21 mouse cellular contexts compared by ENCODE assay signal in genomic region chr15:62413694-62414093, GRCm38 (mm10).
DNase-seq lines count a peak whose midpoint lies in the region; ATAC-seq and TF ChIP-seq lines count a peak whose summit lies in the region.
"Had no signal": no experiment of that assay in that cellular context is flagged by ENCODE, and none has a peak within 500 bp of the region (broad histone marks: within the 10 kb centered on the region; RNA-seq: fewer than 3 reads in every experiment).

No protein-coding gene starts in this region.

- DNase-seq in gastrocnemius, adult 2 months: no peak
- DNase-seq in gastrocnemius, postnatal 14 days: no peak
- no peak for DNase-seq in lung, postnatal 0 days (ENCODE audit: low spot score)
- no peak for DNase-seq in lung, postnatal 10 days
- DNase-seq in ES-E14 (ENCODE audit: low read depth, low spot score): peak; percentile 24
- peak; percentile 10 for DNase-seq in c-Kit-positive CD71-positive TER-119-positive erythroid progenitor cells, embryonic 14.5 days (ENCODE audit: low spot score)
- DNase-seq in embryo, embryonic 11 days: no peak
- DNase-seq: adrenal gland, adult 2 months; cerebellum, adult 9-10 months; heart, postnatal 14 days; kidney, postnatal 4 days; lung, adult 18-20 months had no signal

- no peaks in the 10 kb centered on the region for H3K36me3 ChIP-seq in lung, postnatal 0 days (ENCODE audit: insufficient read depth, low read length)
- no peaks in the 10 kb centered on the region for H3K36me3 ChIP-seq in ES-E14 (ENCODE audit: control insufficient read depth, insufficient read depth, low read length, poor library complexity, severe bottlenecking)
- no peaks in the 10 kb centered on the region for H3K36me3 ChIP-seq in forebrain, embryonic 12.5 days (replicated peaks)
- H3K36me3 ChIP-seq: embryonic facial prominence, embryonic 12.5 days; forebrain, embryonic 15.5 days; heart, embryonic 12.5 days; hindbrain, embryonic 12.5 days; intestine, embryonic 15.5 days had no signal

- H3K4me3 ChIP-seq in gastrocnemius, adult 2 months: no peak overlapping the region
- no peak overlapping the region for H3K4me3 ChIP-seq in lung, postnatal 0 days (ENCODE audit: low read depth, low read length)
- no peak overlapping the region for H3K4me3 ChIP-seq in ES-E14 (ENCODE audit: insufficient read depth in 1 of 2, low read depth in 1 of 2, low read length in 2 of 2, poor library complexity in 1 of 2, severe bottlenecking in 1 of 2)
- no peak overlapping the region for H3K4me3 ChIP-seq in forebrain, embryonic 12.5 days (replicated peaks)
- H3K4me3 ChIP-seq: embryonic facial prominence, embryonic 12.5 days; erythroblast, embryonic 14.5 days; forebrain, embryonic 15.5 days; heart, embryonic 12.5 days; hindbrain, embryonic 12.5 days; intestine, embryonic 15.5 days had no signal

- no peak for TF ChIP-seq EP300 in lung, postnatal 0 days (IDR thresholded peaks at IDR 0.05)

- no peaks in the 10 kb centered on the region for H3K4me1 ChIP-seq in lung, postnatal 0 days (ENCODE audit: insufficient read depth, low read depth, low read length)
- H3K4me1 ChIP-seq in ES-E14 (ENCODE audit: control insufficient read depth in 2 of 2, insufficient read depth in 2 of 2, low read length in 2 of 2, poor library complexity in 1 of 2): no peaks in the 10 kb centered on the region
- no peaks in the 10 kb centered on the region for H3K4me1 ChIP-seq in forebrain, embryonic 12.5 days
- H3K4me1 ChIP-seq: embryonic facial prominence, embryonic 12.5 days; forebrain, embryonic 15.5 days; heart, embryonic 12.5 days; hindbrain, embryonic 12.5 days; intestine, embryonic 15.5 days had no signal

- ATAC-seq in lung, postnatal 0 days: no peak
- ATAC-seq in forebrain, embryonic 12.5 days (ENCODE audit: low FRiP score): no peak
- ATAC-seq: forebrain, embryonic 15.5 days; intestine, embryonic 15.5 days had no signal

- H3K27me3 ChIP-seq in lung, postnatal 0 days (replicated peaks; ENCODE audit: insufficient read depth, low read length): no peaks in the 10 kb centered on the region
- H3K27me3 ChIP-seq in forebrain, embryonic 12.5 days: no peaks in the 10 kb centered on the region
- H3K27me3 ChIP-seq: embryonic facial prominence, embryonic 12.5 days; forebrain, embryonic 15.5 days; heart, embryonic 12.5 days; hindbrain, embryonic 12.5 days; intestine, embryonic 15.5 days had no signal

- H3K4me2 ChIP-seq in lung, postnatal 0 days (replicated peaks; ENCODE audit: low read depth, low read length): no peak overlapping the region
- no peak overlapping the region for H3K4me2 ChIP-seq in forebrain, embryonic 12.5 days
- H3K4me2 ChIP-seq: embryonic facial prominence, embryonic 12.5 days; forebrain, embryonic 15.5 days; heart, embryonic 12.5 days; hindbrain, embryonic 12.5 days; intestine, embryonic 15.5 days; midbrain, embryonic 11.5 days had no signal

- H3K27ac ChIP-seq in gastrocnemius, adult 2 months: no peak overlapping the region
- H3K27ac ChIP-seq in lung, postnatal 0 days (ENCODE audit: low read length): no peak overlapping the region
- no peak overlapping the region for H3K27ac ChIP-seq in ES-E14 (ENCODE audit: insufficient read depth, low read depth, low read length, poor library complexity, severe bottlenecking)
- no peak overlapping the region for H3K27ac ChIP-seq in forebrain, embryonic 12.5 days
- H3K27ac ChIP-seq: embryonic facial prominence, embryonic 12.5 days; forebrain, embryonic 15.5 days; hindbrain, embryonic 12.5 days; intestine, embryonic 15.5 days; macrophage had no signal

- in situ Hi-C loops in ES-E14 (cut with MboI; ENCODE audit: low sequenced_read_pairs in 2 of 2, unreplicated experiment in 2 of 2): no loop called here

- intact Hi-C loops in gastrocnemius, adult 2 months (cut with DNase I): no loop called here
- intact Hi-C loops in gastrocnemius, postnatal 14 days (cut with DNase I; ENCODE audit: low total_unique reads): no loop called here

- TF ChIP-seq CTCF in gastrocnemius, adult 2 months (IDR thresholded peaks at IDR 0.05): peak; percentile 31
- peak; percentile 12; the same call in 1 of the 2 replicates for TF ChIP-seq CTCF in lung, postnatal 0 days (IDR thresholded peaks at IDR 0.05)

- H3K9me3 ChIP-seq in lung, postnatal 0 days (ENCODE audit: low read length): no peaks in the 10 kb centered on the region
- no peaks in the 10 kb centered on the region for H3K9me3 ChIP-seq in ES-E14 (ENCODE audit: control insufficient read depth, insufficient read depth, low read depth, low read length)
- H3K9me3 ChIP-seq in forebrain, embryonic 12.5 days: peaks cover 4% of the 10 kb centered on the region; the same call in 1 of the 2 replicates
- H3K9me3 ChIP-seq: embryonic facial prominence, embryonic 12.5 days; forebrain, embryonic 15.5 days; heart, embryonic 12.5 days; hindbrain, embryonic 12.5 days; intestine, embryonic 15.5 days had no signal

- 96% methylated on average over 2 of the region's 2 CpGs for WGBS in lung, postnatal 0 days
- WGBS in forebrain, embryonic 12.5 days: 93% methylated on average over 2 of the region's 2 CpGs

- no peak overlapping the region for H3K9ac ChIP-seq in lung, postnatal 0 days (replicated peaks; ENCODE audit: low read depth)
- H3K9ac ChIP-seq in ES-E14 (ENCODE audit: insufficient read depth, low read depth, low read length, poor library complexity, severe bottlenecking): no peak overlapping the region
- H3K9ac ChIP-seq in forebrain, embryonic 12.5 days: no peak overlapping the region
- H3K9ac ChIP-seq: embryonic facial prominence, embryonic 12.5 days; forebrain, embryonic 15.5 days; heart, embryonic 12.5 days; hindbrain, embryonic 12.5 days; intestine, embryonic 15.5 days had no signal

TF ChIP-seq in ES-E14, 5 proteins besides CTCF, POLR2A, EP300 and RAD21:
- TF ChIP-seq HCFC1 (IDR thresholded peaks at IDR 0.05; ENCODE audit: borderline replicate concordance, insufficient read depth, low read length) (no peak), CHD2 (IDR thresholded peaks at IDR 0.05; ENCODE audit: low read depth, low read length) (no peak), ZC3H11A (IDR thresholded peaks at IDR 0.05; ENCODE audit: borderline replicate concordance, low read depth, low read length) (no peak), ZNF384 (IDR thresholded peaks at IDR 0.05; ENCODE audit: low read depth, low read length) (no peak), MAFK (IDR thresholded peaks at IDR 0.05; ENCODE audit: insufficient read depth, low read depth, low read length) (no peak)
TF ChIP-seq in ES-E14: peak in this region for 0.

Comparison
In these comparisons a context has a peak if more than half of its experiments do, and no peak if none do; other contexts are left out.
1. DNase-seq: peak in ES-E14 (single experiment) and c-Kit-positive CD71-positive TER-119-positive erythroid progenitor cells, embryonic 14.5 days (single experiment); none in gastrocnemius, adult 2 months (single experiment), gastrocnemius, postnatal 14 days (single experiment), lung, postnatal 0 days (single experiment), lung, postnatal 10 days (single experiment) and embryo, embryonic 11 days (single experiment).